Mouse (Mus musculus): Measurements from ENCODE around the gene Mbtd1. TPM values are rescaled to one million over a fixed set of nuclear protein-coding genes. Genes with fewer than 3 reads are reported as not detected.

Mbtd1 gene
- total and polyA plus RNA-seq, 3 experiments: 19.9 to 46.5 (median 21.5) TPM

DNA sequence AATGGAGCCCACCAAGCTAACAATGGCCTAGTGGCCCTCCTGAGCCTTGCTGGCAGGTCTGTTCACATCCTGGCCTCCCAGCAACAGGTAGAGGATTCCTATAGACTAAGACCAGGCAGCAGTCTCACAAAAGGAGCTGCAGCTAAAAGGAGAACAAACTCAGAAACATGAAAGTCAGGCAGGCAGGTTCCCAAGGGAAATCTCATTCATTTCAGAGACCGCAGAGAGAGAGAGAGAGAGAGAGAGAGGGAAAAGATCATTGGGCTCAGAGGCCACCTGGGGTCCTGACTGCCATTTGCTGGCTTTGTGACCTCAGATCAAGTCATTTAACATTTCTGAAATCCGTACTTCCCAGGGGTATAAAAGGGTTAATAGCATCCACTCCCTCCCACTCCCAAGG lies 38.3 kb upstream of the Mbtd1 start:
- in situ Hi-C loops (cut with MboI; ENCODE audit: low pct_ligation_motif_present, low pct_unique_long_range_greater_than_20kb, low sequenced_read_pairs): no loop called here
- Histone ChIP-seq H3K79me2 (replicated peaks; ENCODE audit: control insufficient read depth, extremely low read depth, insufficient read depth, poor library complexity, severe bottlenecking) (no peaks in the 10 kb centered on the region), H3K9me3 (replicated peaks; ENCODE audit: low read length) (no peaks in the 10 kb centered on the region), H3K36me3 (replicated peaks in 1 of 2; ENCODE audit: control insufficient read depth in 1 of 2, insufficient read depth in 1 of 2, low read length in 1 of 2) (no peaks in the 10 kb centered on the region), H3K4me1 (ENCODE audit: control insufficient read depth in 1 of 2, insufficient read depth in 2 of 2) (peaks cover 4 to 16% of the 10 kb centered on the region in 2 experiments), H3K27ac (ENCODE audit: insufficient read depth, low read depth) (no peak overlapping the region), H3K4me2 (ENCODE audit: insufficient read depth, low read depth, poor library complexity, severe bottlenecking) (no peak overlapping the region), H3K9ac (ENCODE audit: insufficient read depth, low read depth) (no peak overlapping the region), H3K4me3 (replicated peaks in 1 of 3; ENCODE audit: low read depth in 2 of 3, low read length in 2 of 3, poor library complexity in 1 of 3) (no peak overlapping the region), H3K27me3 (replicated peaks) (peaks cover 1% of the 10 kb centered on the region)
- peak; percentile 59 for DNase-seq (ENCODE audit: extremely low read depth)
- dilution Hi-C loops (cut with MboI; ENCODE audit: extremely low pct_ligation_motif_present, extremely low pct_unique_long_range_greater_than_20kb, low sequenced_read_pairs): no loop called here
- TF ChIP-seq IRF4 (IDR thresholded peaks at IDR 0.05; ENCODE audit: low read depth, low read length) (peak; percentile 58), ZNF384 (IDR thresholded peaks at IDR 0.05; ENCODE audit: low read depth, low read length) (no peak), EP300 (IDR thresholded peaks at IDR 0.05; ENCODE audit: low read length) (peak; percentile 77), GABPA (IDR thresholded peaks at IDR 0.05; ENCODE audit: insufficient replicate concordance, low read depth, low read length) (no peak), JUND (conservative IDR thresholded peaks at IDR 0.05; ENCODE audit: low read depth, low read length) (no peak)

DNA sequence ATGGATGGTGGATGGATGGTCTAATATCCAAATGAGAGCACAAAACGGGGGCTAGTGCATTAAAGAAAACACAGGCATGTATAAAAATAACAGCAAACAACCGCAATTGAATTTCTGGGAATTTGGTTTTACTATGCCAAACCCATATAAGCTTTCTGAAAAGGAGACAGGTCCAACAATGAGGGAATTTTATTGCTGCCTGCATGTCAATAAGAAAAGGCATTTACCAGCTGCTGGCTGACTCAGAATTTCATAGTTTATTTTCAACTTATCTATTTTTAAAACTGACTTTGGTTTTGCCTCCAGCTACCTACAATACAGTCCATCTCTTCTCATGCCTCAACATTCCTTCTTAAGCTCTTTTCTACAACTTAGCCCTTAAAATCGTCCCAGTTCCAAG lies 33.1 kb upstream of the Mbtd1 start:
- dilution Hi-C loops (cut with MboI; ENCODE audit: extremely low pct_ligation_motif_present, extremely low pct_unique_long_range_greater_than_20kb, low sequenced_read_pairs): no loop called here
- Histone ChIP-seq H3K9me3 (replicated peaks; ENCODE audit: low read length) (no peaks in the 10 kb centered on the region), H3K4me3 (replicated peaks in 1 of 3; ENCODE audit: low read depth in 2 of 3, low read length in 2 of 3, poor library complexity in 1 of 3) (no peak overlapping the region), H3K4me1 (ENCODE audit: control insufficient read depth in 1 of 2, insufficient read depth in 2 of 2) (peaks cover 2 to 6% of the 10 kb centered on the region in 2 experiments; a peak in 3 of 4 replicates), H3K27me3 (replicated peaks) (no peaks in the 10 kb centered on the region), H3K36me3 (replicated peaks in 1 of 2; ENCODE audit: control insufficient read depth in 1 of 2, insufficient read depth in 1 of 2, low read length in 1 of 2) (no peaks in the 10 kb centered on the region), H3K4me2 (ENCODE audit: insufficient read depth, low read depth, poor library complexity, severe bottlenecking) (no peak overlapping the region), H3K79me2 (replicated peaks; ENCODE audit: control insufficient read depth, extremely low read depth, insufficient read depth, poor library complexity, severe bottlenecking) (no peaks in the 10 kb centered on the region), H3K27ac (ENCODE audit: insufficient read depth, low read depth) (no peak overlapping the region), H3K9ac (ENCODE audit: insufficient read depth, low read depth) (no peak overlapping the region)
- no peak for DNase-seq (ENCODE audit: extremely low read depth)
- no peak for TF ChIP-seq ELF1 (IDR thresholded peaks at IDR 0.05; ENCODE audit: low read depth, low read length)
- no peak for TF ChIP-seq RAD21 (IDR thresholded peaks at IDR 0.05; ENCODE audit: low read depth, low read length)
- no peak for TF ChIP-seq MAFK (IDR thresholded peaks at IDR 0.05; ENCODE audit: insufficient replicate concordance, low read length)
- no peak for TF ChIP-seq SIN3A (IDR thresholded peaks at IDR 0.05; ENCODE audit: low read length)
- no peak for TF ChIP-seq JUN (IDR thresholded peaks at IDR 0.05; ENCODE audit: insufficient read depth, low read depth, low read length)
- TF ChIP-seq TBP (conservative IDR thresholded peaks at IDR 0.05; ENCODE audit: low read depth, low read length): no peak
- no peak for TF ChIP-seq ETS1 (conservative IDR thresholded peaks at IDR 0.05; ENCODE audit: low read depth, low read length)
- no peak for TF ChIP-seq PAX5 (IDR thresholded peaks at IDR 0.05; ENCODE audit: low read length)
- TF ChIP-seq IRF4 (IDR thresholded peaks at IDR 0.05; ENCODE audit: low read depth, low read length): no peak
- no peak for TF ChIP-seq TCF12 (IDR thresholded peaks at IDR 0.05; ENCODE audit: low read depth, low read length)
- no peak for TF ChIP-seq MAX (IDR thresholded peaks at IDR 0.05; ENCODE audit: low read length)
- TF ChIP-seq NELFE (IDR thresholded peaks at IDR 0.05; ENCODE audit: low read depth, low read length): no peak
- no peak for TF ChIP-seq ZKSCAN1 (IDR thresholded peaks at IDR 0.05; ENCODE audit: borderline replicate concordance, low read depth, low read length)
- TF ChIP-seq RCOR1 (conservative IDR thresholded peaks at IDR 0.05; ENCODE audit: low read depth, low read length): no peak
- TF ChIP-seq USF2 (conservative IDR thresholded peaks at IDR 0.05; ENCODE audit: low read depth, low read length): no peak
- no peak for TF ChIP-seq CTCF (conservative IDR thresholded peaks at IDR 0.05 in 1 of 2, IDR thresholded peaks at IDR 0.05 in 1 of 2; ENCODE audit: low read depth in 2 of 2, low read length in 2 of 2)
- no peak for TF ChIP-seq HCFC1 (IDR thresholded peaks at IDR 0.05; ENCODE audit: low read depth, low read length)
- TF ChIP-seq MAZ (IDR thresholded peaks at IDR 0.05; ENCODE audit: low read depth, low read length): no peak
- TF ChIP-seq UBTF (IDR thresholded peaks at IDR 0.05; ENCODE audit: low read depth, low read length): no peak
- TF ChIP-seq POLR2AphosphoS2 (IDR thresholded peaks at IDR 0.05; ENCODE audit: low read depth, low read length): no peak
- in situ Hi-C loops (cut with MboI; ENCODE audit: low pct_ligation_motif_present, low pct_unique_long_range_greater_than_20kb, low sequenced_read_pairs): no loop called here
